Mouse (Mus musculus): Measurements from ENCODE around the gene Gpr155. TPM values are rescaled to one million over a fixed set of nuclear protein-coding genes. Genes with fewer than 3 reads are reported as not detected.

Gpr155 gene
- 10 to 100 TPM; 14.3 to 15.2 TPM for total RNA-seq (2023)

GRCm38 (mm10) chr2:73386356-73387046 lies at the start of gene Gpr155:
Gene Gpr155, minus strand, starts transcription at chr2:73386572.

GRCm38 (mm10) chr2:73312152-73313116 lies 73.9 kb downstream of the Gpr155 start, which contains the start of the genes Scrn3 and Cir1:
Gene Scrn3, plus strand, starts transcription at chr2:73312601.
Gene Cir1, minus strand, starts transcription at chr2:73312701.

Other genes starting within 250 kb of the Gpr155 start
- gene Ola1, start 167.6 kb downstream of the Gpr155 start, total RNA-seq (2023), result 10 to 100 TPM; 29.6 to 33.2 TPM
- gene Sp9, start 114.6 kb downstream of the Gpr155 start, total RNA-seq (2023), result not detected
- 1 to 10 TPM; 4.5 to 5.6 TPM for gene Scrn3, start 74.0 kb downstream of the Gpr155 start, total RNA-seq (2023)
- gene Cir1, start 73.9 kb downstream of the Gpr155 start, total RNA-seq (2023), result 10 to 100 TPM; 19.7 to 24.3 TPM
- gene Wipf1, start 143.2 kb upstream of the Gpr155 start, total RNA-seq (2023), result 100 to 1,000 TPM; 319 to 382 TPM
- under 1 TPM in 1 of 2 experiments, not detected in 1; 0.15 TPM for gene Chrna1, start 193.8 kb upstream of the Gpr155 start, total RNA-seq (2023)

Measured in monocyte, adult 59 days (primary cell).